Mouse (Mus musculus): Measurements from ENCODE around the gene Rapsn. TPM values are rescaled to one million over a fixed set of nuclear protein-coding genes. Genes with fewer than 3 reads are reported as not detected.

The Rapsn gene
- 1.7 and 2.4 TPM in 2 replicates for total RNA-seq (2014; rRNA removed)
- polyA plus RNA-seq (2015; fragmentation: Nextera tagmentation; extraction: Ambion mirVana): 0.97 and 1.2 TPM in 2 replicates

DNA sequence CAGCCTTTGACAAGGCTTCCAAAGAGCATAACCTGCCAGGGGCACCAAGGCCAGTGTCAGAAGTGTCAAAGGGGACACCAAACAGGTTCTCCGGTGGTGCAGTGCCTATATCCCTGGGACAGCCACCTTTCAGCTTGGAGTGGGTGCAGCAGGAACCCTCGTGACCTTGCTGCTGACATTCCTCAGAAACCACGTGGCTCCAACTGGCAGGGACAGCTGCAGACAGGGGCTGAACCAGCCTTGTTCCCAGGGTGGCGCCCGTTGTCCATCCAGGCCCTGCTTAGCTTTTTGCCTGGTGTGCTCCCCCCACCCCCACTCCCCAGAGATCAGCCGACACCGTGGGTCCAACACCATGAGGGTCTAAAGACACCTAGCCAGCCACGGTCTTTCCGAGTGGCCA is at the start of gene Rapsn:
Rapsn (plus strand) TSS at position 236 of the 400 bp plus-strand sequence.
- WGBS: 58% methylated on average over 9 of the region's 9 CpGs
- ATAC-seq (ENCODE audit: low FRiP score) (no peak), DNase-seq (ENCODE audit: low spot score) (no peak)

DNA sequence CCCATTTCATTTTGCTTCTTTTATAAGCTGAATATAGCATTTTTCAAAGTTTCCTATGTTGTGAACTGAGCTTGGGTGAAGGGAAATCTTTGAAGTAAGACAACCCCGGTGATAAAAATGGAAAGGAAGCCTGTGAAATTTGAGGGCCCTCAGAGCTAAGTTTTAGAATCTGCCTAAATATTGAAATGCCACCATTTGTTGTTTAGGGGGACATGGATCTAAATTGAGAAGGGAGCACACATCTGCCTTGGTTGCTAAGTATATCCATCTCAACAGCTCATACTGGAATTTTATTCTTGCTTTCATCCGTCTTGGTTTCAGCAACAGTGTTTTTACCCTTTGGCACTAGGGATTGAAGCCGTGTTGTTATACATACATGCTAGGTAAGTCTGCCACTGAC is 49.4 kb upstream of the Rapsn start:
- Histone ChIP-seq H3K27me3 (ENCODE audit: insufficient read depth, low read length) (no peaks in the 10 kb centered on the region), H3K4me3 (ENCODE audit: low read depth, low read length) (no peak overlapping the region), H3K9ac (replicated peaks; ENCODE audit: low read length, poor library complexity, severe bottlenecking) (no peak overlapping the region), H3K4me1 (ENCODE audit: insufficient read depth, low read length) (no peaks in the 10 kb centered on the region), H3K27ac (ENCODE audit: low read depth, low read length) (no peak overlapping the region), H3K9me3 (ENCODE audit: low read length) (no peaks in the 10 kb centered on the region), H3K36me3 (ENCODE audit: insufficient read depth, low read length) (no peaks in the 10 kb centered on the region), H3K4me2 (ENCODE audit: low read depth, low read length, poor library complexity, severe bottlenecking) (no peak overlapping the region)
- no peak for TF ChIP-seq CTCF (IDR thresholded peaks at IDR 0.05)
- no peak for ATAC-seq (ENCODE audit: low FRiP score)
- WGBS: 80% methylated on average over 3 of the region's 3 CpGs
- no peak for DNase-seq (ENCODE audit: low spot score)

More for the DNA sequence above, at the start of gene Rapsn:
- no peaks in the 10 kb centered on the region for H3K4me1 ChIP-seq (ENCODE audit: insufficient read depth, low read length)
- TF ChIP-seq CTCF (IDR thresholded peaks at IDR 0.05): no peak
- no peak within 1 kb of the TSS for H3K9ac ChIP-seq (replicated peaks; ENCODE audit: low read length, poor library complexity, severe bottlenecking)
- no peak within 1 kb of the TSS for H3K27ac ChIP-seq (ENCODE audit: low read depth, low read length)
- no peak within 1 kb of the TSS for H3K4me2 ChIP-seq (ENCODE audit: low read depth, low read length, poor library complexity, severe bottlenecking)
- H3K9me3 ChIP-seq (ENCODE audit: low read length): no peaks in the 10 kb centered on the region
- H3K27me3 ChIP-seq (ENCODE audit: insufficient read depth, low read length): no peaks in the 10 kb centered on the region
- H3K36me3 ChIP-seq (ENCODE audit: insufficient read depth, low read length): no peaks in the 10 kb centered on the region
- no peak within 1 kb of the TSS for H3K4me3 ChIP-seq (ENCODE audit: low read depth, low read length)

DNA sequence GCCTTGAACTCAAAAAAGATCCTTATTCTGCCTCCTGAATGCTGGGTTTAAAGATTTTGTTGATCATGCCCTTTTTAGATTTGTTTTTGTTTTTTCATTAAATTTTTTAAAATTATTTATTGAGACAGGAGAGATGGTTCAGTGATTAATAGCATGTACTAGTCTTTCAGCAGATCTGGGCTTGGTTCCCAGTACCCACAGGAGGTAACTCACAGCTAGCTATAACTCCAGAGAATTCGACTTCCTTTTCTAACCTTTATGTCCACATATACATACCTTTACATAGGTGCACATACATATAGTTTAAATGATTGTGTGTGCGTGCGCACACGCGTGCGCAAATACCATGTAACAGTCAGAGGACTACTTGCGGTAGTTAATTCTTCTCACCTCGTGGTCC is 26.9 kb upstream of the Rapsn start:
- ATAC-seq (ENCODE audit: low FRiP score) (no peak), DNase-seq (ENCODE audit: low spot score) (no peak)
- TF ChIP-seq CTCF (IDR thresholded peaks at IDR 0.05): no peak
- 98% methylated on average over 8 of the region's 8 CpGs for WGBS
- no peak overlapping the region for H3K27ac ChIP-seq (ENCODE audit: low read depth, low read length)
- no peak overlapping the region for H3K9ac ChIP-seq (replicated peaks; ENCODE audit: low read length, poor library complexity, severe bottlenecking)
- H3K4me3 ChIP-seq (ENCODE audit: low read depth, low read length): no peak overlapping the region
- H3K9me3 ChIP-seq (ENCODE audit: low read length): no peaks in the 10 kb centered on the region
- H3K4me2 ChIP-seq (ENCODE audit: low read depth, low read length, poor library complexity, severe bottlenecking): no peak overlapping the region
- no peaks in the 10 kb centered on the region for H3K27me3 ChIP-seq (ENCODE audit: insufficient read depth, low read length)
- H3K36me3 ChIP-seq (ENCODE audit: insufficient read depth, low read length): peaks cover 70% of the 10 kb centered on the region
- no peaks in the 10 kb centered on the region for H3K4me1 ChIP-seq (ENCODE audit: insufficient read depth, low read length)

DNA sequence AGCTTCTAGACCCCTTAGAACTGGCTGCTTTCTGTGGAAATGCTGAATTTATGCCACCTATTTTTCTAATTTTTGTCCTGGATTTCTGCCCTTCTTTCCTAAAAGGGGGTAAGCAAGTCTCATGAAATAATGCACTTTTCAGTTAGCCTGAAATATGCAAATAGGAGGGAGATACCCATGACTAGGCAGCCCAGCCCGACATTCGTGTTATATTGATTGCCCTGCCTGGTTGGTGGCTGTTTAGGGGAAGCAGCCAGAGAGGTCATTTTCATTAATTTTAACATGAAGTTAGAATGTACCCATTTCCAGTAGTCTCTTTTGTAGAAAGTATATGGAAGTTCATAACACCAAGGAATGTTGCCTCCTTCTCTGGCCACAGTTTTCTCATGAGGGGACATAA is 21.5 kb upstream of the Rapsn start:
- no peak for TF ChIP-seq CTCF (IDR thresholded peaks at IDR 0.05)
- Histone ChIP-seq H3K9ac (replicated peaks; ENCODE audit: low read length, poor library complexity, severe bottlenecking) (no peak overlapping the region), H3K27me3 (ENCODE audit: insufficient read depth, low read length) (no peaks in the 10 kb centered on the region), H3K9me3 (ENCODE audit: low read length) (no peaks in the 10 kb centered on the region), H3K4me2 (ENCODE audit: low read depth, low read length, poor library complexity, severe bottlenecking) (no peak overlapping the region), H3K4me3 (ENCODE audit: low read depth, low read length) (no peak overlapping the region), H3K27ac (ENCODE audit: low read depth, low read length) (no peak overlapping the region), H3K36me3 (ENCODE audit: insufficient read depth, low read length) (peaks cover 64% of the 10 kb centered on the region), H3K4me1 (ENCODE audit: insufficient read depth, low read length) (no peaks in the 10 kb centered on the region)
- no peak for ATAC-seq (ENCODE audit: low FRiP score)
- 92% methylated on average over 2 of the region's 2 CpGs for WGBS
- DNase-seq (ENCODE audit: low spot score): no peak

DNA sequence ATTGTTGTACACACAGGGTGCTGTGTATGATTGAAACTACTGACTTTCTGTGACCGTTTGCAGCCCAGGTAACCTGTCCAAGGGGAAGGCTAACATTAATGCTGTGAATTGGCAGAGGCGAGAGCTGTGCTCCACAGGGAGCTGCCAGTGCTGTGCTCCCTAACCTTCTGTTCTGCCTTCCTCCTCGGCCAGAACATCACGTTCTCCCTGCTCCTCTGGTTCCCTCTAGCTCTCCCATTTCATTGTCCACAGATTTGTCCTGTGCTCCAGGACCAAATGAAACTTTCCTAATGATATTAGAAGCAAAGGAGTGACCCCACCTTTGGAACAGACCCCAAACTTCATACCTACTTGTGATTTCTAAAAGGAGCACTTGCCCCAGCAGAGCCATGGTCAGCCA is 20.0 kb upstream of the Rapsn start:
- Histone ChIP-seq H3K9ac (replicated peaks; ENCODE audit: low read length, poor library complexity, severe bottlenecking) (no peak overlapping the region), H3K9me3 (ENCODE audit: low read length) (no peaks in the 10 kb centered on the region), H3K36me3 (ENCODE audit: insufficient read depth, low read length) (peaks cover 55% of the 10 kb centered on the region), H3K27me3 (ENCODE audit: insufficient read depth, low read length) (no peaks in the 10 kb centered on the region), H3K4me3 (ENCODE audit: low read depth, low read length) (no peak overlapping the region), H3K4me1 (ENCODE audit: insufficient read depth, low read length) (no peaks in the 10 kb centered on the region), H3K27ac (ENCODE audit: low read depth, low read length) (no peak overlapping the region), H3K4me2 (ENCODE audit: low read depth, low read length, poor library complexity, severe bottlenecking) (no peak overlapping the region)
- WGBS: 77% methylated on average over 4 of the region's 4 CpGs
- no peak for DNase-seq (ENCODE audit: low spot score)
- TF ChIP-seq CTCF (IDR thresholded peaks at IDR 0.05): no peak
- no peak for ATAC-seq (ENCODE audit: low FRiP score)

DNA sequence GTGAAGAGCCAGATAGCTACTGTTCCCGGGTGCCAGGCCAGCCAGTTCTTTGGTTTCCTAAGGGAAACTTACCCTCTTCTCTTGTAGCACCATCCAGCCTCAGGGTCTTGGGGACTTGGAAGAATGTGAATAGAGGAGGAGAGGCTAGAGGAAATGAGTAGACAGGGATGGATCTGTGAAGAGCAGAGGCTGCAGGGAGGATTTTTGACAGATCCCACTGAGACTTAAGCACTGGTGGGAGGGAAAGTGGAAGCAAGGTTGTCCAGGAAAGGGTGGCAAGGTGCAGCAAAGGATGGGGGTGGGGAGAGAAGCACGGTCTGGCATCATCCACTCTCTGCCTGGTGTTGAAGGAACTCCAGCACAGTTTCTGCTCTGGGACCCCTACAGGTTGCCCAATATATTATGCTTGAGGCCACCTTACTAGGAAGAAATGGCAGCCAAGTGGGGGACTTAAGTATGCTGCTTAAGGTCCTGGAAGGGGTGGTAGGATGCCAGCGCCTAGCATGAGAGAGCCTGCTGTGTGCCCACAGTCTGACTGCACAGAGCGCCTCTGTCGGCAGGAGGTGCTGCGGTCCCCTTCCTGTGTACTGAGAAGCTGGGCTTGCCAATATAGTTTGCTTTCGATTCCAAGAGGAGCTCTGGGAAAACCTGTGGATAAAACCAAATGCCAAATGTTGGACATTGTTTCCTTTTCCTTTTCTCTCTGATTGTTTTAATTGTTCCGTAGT is 17.2 kb upstream of the Rapsn start:
- peak; percentile 34; the same call in 1 of the 2 replicates for TF ChIP-seq CTCF (IDR thresholded peaks at IDR 0.05)

More for the DNA sequence above, 17.2 kb upstream of the Rapsn start:
- Histone ChIP-seq H3K4me1 (ENCODE audit: insufficient read depth, low read length) (no peaks in the 10 kb centered on the region), H3K27ac (ENCODE audit: low read depth, low read length) (no peak overlapping the region; the same call in 1 of the 2 replicates), H3K9me3 (ENCODE audit: low read length) (no peaks in the 10 kb centered on the region), H3K4me2 (ENCODE audit: low read depth, low read length, poor library complexity, severe bottlenecking) (no peak overlapping the region), H3K36me3 (ENCODE audit: insufficient read depth, low read length) (peaks cover 36% of the 10 kb centered on the region), H3K9ac (replicated peaks; ENCODE audit: low read length, poor library complexity, severe bottlenecking) (no peak overlapping the region), H3K27me3 (ENCODE audit: insufficient read depth, low read length) (no peaks in the 10 kb centered on the region), H3K4me3 (ENCODE audit: low read depth, low read length) (no peak overlapping the region)
- DNase-seq (ENCODE audit: low spot score) (peak; percentile 32), ATAC-seq (ENCODE audit: low FRiP score) (no peak)
- 85% methylated on average over 8 of the region's 8 CpGs for WGBS
